In the genomic region with DNA sequence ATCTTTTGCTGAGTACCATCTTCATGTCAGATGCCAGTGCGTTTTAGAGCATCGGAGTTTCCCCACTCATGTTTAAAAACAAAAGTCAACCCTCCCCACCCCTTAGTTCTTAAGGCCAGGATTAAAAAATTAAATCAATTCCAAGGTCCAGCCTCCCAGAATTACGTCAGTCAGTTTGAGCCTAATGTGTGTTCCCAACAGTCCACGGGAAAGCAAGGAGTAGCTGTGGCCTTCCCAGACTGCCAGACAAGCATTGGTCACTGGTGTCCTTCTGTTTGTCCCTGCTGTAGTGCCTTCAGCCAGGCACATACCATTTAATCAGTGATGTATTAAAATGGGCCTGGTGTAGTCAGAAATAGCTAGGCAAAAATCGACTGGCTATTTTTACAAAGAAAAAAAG, we compare ENCODE assay signal across 10 mouse cellular contexts.
DNase-seq lines count a peak whose midpoint lies in the region; ATAC-seq and TF ChIP-seq lines count a peak whose summit lies in the region.
"Had no signal": no experiment of that assay in that cellular context is flagged by ENCODE, and none has a peak within 500 bp of the region (broad histone marks: within the 10 kb centered on the region; RNA-seq: fewer than 3 reads in every experiment).

No protein-coding gene starts in this region.

- H3K9ac ChIP-seq in heart, adult 2 months (ENCODE audit: low read depth, low read length): no peak overlapping the region

- peaks cover 38% of the 10 kb centered on the region for H3K36me3 ChIP-seq in heart, adult 2 months (ENCODE audit: control insufficient read depth, insufficient read depth, low read length)
- no peaks in the 10 kb centered on the region for H3K36me3 ChIP-seq in kidney, adult 2 months (ENCODE audit: control insufficient read depth, insufficient read depth, low read length)

- DNase-seq in heart, adult 2 months: peak in 1 of 2 experiments; percentile 57
- no peak for DNase-seq in heart, postnatal 4 days
- peak; percentile 68 for DNase-seq in MN1 (ENCODE audit: low spot score)
- peak; percentile 71 for DNase-seq in kidney, adult 2 months
- DNase-seq in gastrocnemius, postnatal 10 days: no peak
- no peak for DNase-seq in thymus, postnatal 25 days
- DNase-seq: cerebellum, postnatal 14 days had no signal

- TF ChIP-seq CTCF in heart, adult 2 months (IDR thresholded peaks at IDR 0.05): no peak
- no peak for TF ChIP-seq CTCF in kidney, adult 2 months (conservative IDR thresholded peaks at IDR 0.05; ENCODE audit: insufficient read depth, insufficient read length, low read depth, low read length)

- H3K27ac ChIP-seq in heart, adult 2 months: peak overlapping the region; percentile 76
- H3K27ac ChIP-seq in brown adipose tissue, adult 24 weeks (replicated peaks; ENCODE audit: low read depth, low read length): peak overlapping the region; percentile 17; the same call in 1 of the 2 replicates
- peak overlapping the region; percentile 7 for H3K27ac ChIP-seq in kidney, adult 2 months (ENCODE audit: insufficient read depth, low read depth, low read length)

- intact Hi-C loops in heart, adult 2 months (cut with DNase I): loop anchor here (10.0 kb wide), 1 partner anchor 256 kb away; no protein-coding TSS in a partner anchor

- ATAC-seq in erythroid progenitor cell, adult 5-6 weeks (replicated peaks; ENCODE audit: low FRiP score, poor library complexity, severe bottlenecking): no peak

- TF ChIP-seq EP300 in heart, adult 2 months (IDR thresholded peaks at IDR 0.05; ENCODE audit: insufficient read depth, low read depth, low read length): no peak

- WGBS in heart, adult 2 months: 39% methylated on average over 5 of the region's 5 CpGs
- 31% methylated on average over 5 of the region's 5 CpGs for WGBS in kidney, adult 2 months

- peak; percentile 32; the same call in 1 of the 2 replicates for TF ChIP-seq POLR2A in heart, adult 2 months (IDR thresholded peaks at IDR 0.05; ENCODE audit: insufficient read depth, low read depth, low read length)
- TF ChIP-seq POLR2A in kidney, adult 2 months (IDR thresholded peaks at IDR 0.05; ENCODE audit: low read depth, low read length): no peak

- H3K79me2 ChIP-seq in heart, adult 2 months (replicated peaks; ENCODE audit: control insufficient read depth, insufficient read depth, low read length): no peaks in the 10 kb centered on the region; the same call in 1 of the 2 replicates

- H3K4me3 ChIP-seq in heart, adult 2 months: no peak overlapping the region
- H3K4me3 ChIP-seq in brown adipose tissue, adult 24 weeks (ENCODE audit: insufficient read depth, low read depth, low read length): no peak overlapping the region
- no peak overlapping the region for H3K4me3 ChIP-seq in kidney, adult 2 months (ENCODE audit: insufficient read depth, low read depth, low read length)

- peaks cover 28% of the 10 kb centered on the region for H3K4me1 ChIP-seq in heart, adult 2 months (ENCODE audit: control insufficient read depth, insufficient read depth, low read length)
- peaks cover 22% of the 10 kb centered on the region for H3K4me1 ChIP-seq in brown adipose tissue, adult 24 weeks (ENCODE audit: control insufficient read depth, insufficient read depth, insufficient read length, low read length)
- peaks cover 34% of the 10 kb centered on the region for H3K4me1 ChIP-seq in kidney, adult 2 months (ENCODE audit: control insufficient read depth, insufficient read depth, low read length)

- no peaks in the 10 kb centered on the region for H3K27me3 ChIP-seq in heart, adult 2 months (ENCODE audit: control insufficient read depth, insufficient read depth, low read length)
- H3K27me3 ChIP-seq in kidney, adult 2 months (replicated peaks; ENCODE audit: control insufficient read depth, insufficient read depth, low read length): no peaks in the 10 kb centered on the region
- H3K27me3 ChIP-seq: CH12.LX had no signal

Comparison
In these comparisons a context has a peak if more than half of its experiments do, and no peak if none do; other contexts are left out.
1. DNase-seq: peak in MN1 (single experiment) and kidney, adult 2 months (single experiment); none in heart, postnatal 4 days (single experiment), gastrocnemius, postnatal 10 days (single experiment) and thymus, postnatal 25 days (single experiment).
2. H3K27ac ChIP-seq: peak in every context shown above with its lines; median percentile 76 in heart, adult 2 months; 17 in brown adipose tissue, adult 24 weeks; 7 in kidney, adult 2 months.